Mouse (Mus musculus) lung, adult 2 months (tissue): ENCODE results near the gene Shc3.

Source experiments
- CTCF ChIP-seq: fragments of 200-500 bp; IDR thresholded peaks from 2 replicates; pipeline ENCODE4 v1.5.1; 2011; ENCODE audit warnings: mild to moderate bottlenecking, low read length, control low read depth; ENCODE audit not compliant: insufficient read depth
- POLR2A ChIP-seq: fragments of 200-500 bp; IDR thresholded peaks from 2 replicates; pipeline ENCODE4 v1.6.1; 2011; ENCODE audit warnings: low read depth, mild to moderate bottlenecking, control low read depth, low read length, borderline replicate concordance; ENCODE audit errors: extremely low read depth

GRCm38 (mm10) chr13:51582204-51582603, 13.0 kb upstream of the Shc3 start:
- TF ChIP-seq CTCF (no peak), POLR2A (no peak)
